Mouse (Mus musculus) urinary bladder, postnatal 25 days (tissue): ENCODE results near the gene Bod1l.

ENCODE experiments used
- DNase-seq: peaks from one replicate; pipeline ENCODE4 v3.0.0; 2022; ENCODE audit warnings: low spot score

Bod1l gene

DNA sequence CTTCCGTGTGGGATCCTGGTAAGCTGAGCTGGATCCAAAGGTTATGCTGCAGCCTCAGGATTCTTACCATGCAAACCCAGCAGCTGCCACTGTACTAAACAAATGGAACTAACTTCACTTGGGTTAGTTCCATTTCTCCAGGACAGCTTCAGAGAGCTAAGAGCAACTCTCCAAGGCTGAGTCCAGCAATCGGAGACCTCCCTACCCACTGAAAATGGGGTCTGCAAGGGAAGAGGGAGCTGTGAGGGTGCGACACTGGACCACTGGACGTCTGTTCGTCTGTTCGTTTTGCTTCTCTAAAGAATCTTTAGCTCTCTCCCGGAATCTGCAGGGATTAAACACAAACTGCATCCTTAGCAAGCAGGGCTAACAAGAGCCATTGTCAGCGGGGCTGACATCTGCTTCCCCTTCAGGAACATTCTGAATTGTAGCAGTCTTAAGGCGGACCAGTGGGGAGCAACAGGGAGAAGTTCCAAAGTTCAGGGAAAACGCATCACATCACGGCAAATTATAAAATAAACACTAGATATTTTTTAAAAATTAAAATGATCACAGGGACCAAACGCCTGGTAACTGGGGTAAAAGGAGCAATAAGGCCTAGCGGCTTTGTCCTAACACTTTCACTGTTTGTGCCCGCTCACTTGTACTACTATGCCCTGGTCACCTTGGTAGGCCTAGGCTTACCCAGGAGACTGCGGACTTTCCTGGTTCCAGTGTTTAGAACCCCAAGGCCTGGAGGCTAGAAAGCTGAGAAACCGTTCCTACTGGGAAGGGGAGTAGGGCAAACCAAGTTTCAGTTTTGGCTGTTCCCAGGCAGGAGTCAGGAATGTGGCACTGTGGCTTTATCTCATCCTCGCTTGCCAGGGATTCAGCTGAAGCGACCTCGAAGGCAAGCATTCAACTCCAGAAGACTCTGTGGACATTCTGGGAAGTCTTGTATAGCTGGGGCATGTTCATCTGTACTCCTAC, 85.2 kb downstream of the Bod1l start:
- no peak for DNase-seq

DNA sequence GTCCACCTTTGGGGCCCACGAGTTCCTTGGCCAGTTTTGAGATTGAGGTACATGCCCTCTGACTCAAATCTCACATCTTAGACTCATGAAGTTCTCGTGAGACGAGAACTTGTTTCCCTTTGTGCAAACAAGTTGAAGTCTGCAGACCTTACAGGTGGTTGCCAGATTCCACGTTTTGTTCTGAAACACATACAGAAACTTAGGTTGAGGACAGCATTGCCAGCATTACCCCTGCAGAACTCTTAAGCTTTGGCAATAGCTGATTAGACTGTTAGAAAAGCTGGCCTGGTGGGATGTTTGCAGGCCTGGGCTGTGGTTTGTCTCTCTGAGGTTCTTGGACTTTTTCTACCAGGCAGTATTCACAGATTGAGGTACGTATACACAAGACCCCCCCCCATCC, 86.8 kb downstream of the Bod1l start:
- DNase-seq = no peak

DNA sequence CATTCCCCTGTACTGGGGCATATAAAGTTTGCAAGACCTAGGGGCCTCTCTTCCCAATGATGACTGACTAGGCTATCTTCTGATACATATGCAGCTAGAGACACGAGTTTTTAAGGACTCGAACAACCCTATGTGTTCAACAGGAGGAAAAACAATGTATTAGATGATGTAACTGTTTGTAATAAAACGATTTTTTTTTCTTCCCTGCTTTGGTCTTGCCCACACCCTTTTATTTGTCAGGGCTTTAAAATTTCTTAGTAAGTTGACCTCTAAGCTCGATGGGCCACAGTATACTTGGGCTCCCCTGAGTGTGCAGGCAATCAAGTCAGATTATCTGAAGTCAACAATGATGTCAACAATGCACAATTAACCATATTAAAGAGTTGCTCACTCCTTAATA, 87.7 kb downstream of the Bod1l start:
- DNase-seq = no peak

DNA sequence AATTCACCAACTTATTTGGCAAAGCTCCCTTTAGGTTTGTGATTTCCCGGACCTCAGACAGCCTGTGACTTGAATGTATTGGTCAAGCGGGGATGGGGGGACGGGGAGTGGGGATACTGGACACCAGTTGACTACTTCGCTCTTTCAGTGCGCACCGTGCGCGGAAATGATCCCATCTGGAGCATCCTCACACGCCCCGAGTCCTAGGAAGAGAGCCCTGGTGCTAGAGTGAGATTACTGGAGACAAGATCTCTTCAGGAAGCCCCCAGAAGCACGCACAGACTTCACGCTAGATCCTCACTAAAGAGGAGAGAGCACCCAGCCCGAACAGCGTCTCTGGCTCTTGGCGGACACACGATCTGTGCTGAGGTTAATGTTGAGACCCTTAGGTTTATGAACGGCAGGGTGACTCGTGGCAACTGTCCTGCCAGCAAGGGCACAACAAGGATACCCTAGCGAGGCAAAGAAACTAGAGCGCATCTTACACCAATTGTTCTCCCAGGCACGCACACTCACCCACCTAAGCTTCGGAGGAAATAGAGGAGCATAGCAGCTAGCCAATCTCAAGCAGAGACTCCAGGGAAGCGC, 88.6 kb downstream of the Bod1l start:
- DNase-seq = no peak

DNA sequence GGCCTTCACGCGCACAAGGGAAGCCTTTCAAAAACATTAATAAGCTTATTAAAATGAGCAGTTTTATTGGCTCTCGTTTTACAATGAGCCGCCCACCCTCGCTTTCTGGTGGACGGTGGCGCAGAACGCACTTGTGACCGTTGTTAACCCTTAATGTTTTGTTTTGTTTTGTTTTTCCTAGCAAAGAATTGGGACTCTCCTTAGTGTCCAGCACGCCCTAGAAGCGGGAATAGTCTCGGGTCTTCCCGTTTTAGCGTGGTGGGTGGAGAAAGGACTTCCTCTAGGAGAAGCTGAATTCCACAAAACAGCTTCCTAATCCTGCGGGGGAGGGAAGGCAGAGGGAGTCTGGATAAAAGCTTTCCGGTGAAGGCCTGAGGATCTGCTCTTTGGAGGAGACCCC, 89.3 kb downstream of the Bod1l start:
- no peak for DNase-seq

DNA sequence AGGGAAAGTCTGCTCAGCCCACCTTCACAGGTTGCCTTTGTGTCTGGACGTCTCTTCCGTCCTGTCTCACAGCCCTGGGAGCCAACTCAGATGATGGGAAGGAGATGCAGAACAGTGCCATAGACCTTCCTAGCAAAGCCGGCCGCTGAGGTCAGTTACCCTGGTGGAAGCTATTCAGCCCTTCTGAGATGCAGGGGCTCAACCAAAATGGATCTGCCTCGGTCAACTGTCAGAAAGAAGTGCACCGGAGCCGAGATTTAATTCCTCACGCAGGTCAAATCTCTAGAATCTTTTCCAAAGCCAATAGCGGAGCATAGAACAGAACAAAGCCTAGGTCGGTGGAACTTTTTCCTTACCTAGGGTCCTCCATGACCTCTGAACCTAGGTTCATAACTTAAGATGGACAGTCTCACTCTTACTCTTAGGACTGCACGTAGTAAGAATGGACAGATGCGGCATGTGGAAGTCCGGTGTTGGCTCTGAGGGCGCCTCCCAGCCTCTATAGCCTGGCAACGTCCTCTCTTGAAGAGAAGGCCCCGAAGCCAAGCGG, 89.8 kb downstream of the Bod1l start:
- no peak for DNase-seq

DNA sequence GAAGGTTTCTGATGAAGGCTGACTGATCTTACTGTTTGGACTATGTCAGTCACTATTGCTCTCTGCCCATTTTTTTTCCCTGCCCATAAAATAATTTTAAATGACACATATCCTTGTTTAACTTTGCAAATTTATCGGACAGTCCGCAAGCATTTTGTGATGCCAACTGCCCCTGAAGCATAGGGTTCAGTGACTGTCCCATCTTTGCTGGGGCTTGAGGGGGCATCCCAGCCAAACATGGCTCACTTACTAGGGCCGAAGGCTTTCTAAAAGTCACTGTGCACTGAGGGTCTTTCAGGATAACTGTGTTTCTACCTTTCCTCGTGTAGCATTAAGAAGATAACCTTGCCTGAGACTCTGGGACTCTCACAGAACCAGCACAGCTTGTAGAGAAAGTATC, 91.4 kb downstream of the Bod1l start:
- no peak for DNase-seq

DNA sequence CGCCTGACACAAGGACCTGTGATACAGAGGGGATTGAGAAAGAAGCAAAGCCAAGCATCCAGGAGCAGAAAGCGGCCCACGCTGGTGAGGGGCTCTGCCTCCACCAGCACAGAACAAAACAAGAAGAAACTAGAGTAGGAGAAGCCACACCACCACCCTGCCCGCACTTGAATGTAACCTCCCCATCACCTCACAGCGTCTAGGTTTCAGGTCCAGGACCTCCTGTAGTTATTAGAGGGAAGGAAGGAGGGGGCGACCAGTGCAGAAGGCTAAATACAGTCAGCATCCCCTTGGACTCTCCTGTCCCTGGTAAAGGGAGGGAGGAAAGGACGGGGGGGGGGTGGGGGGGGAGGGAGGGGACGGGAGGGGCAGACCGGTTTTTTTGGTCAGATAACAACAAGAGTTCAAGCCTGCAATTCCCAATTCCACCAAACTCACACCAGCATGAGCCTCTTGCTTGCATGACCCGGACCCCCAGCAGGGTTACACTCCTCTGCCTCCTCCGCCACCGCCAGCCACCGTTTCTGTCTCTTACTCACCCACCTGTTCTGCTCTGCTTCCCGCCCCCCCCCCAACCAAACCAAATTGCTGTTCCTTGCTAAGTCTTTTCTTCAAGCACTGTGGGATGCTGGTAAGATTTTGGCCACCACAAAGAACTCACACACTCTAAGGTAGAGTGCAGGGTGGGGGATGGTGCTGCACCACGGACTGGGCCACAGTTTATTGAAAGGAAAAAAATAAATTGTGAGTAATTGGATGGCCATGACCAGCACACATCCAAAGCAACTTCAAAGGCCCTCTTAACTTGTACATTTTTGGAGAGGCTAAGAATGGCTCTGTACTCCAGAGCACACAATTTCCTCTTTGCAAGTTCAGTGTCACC, 99.0 kb downstream of the Bod1l start:
- DNase-seq = no peak

DNA sequence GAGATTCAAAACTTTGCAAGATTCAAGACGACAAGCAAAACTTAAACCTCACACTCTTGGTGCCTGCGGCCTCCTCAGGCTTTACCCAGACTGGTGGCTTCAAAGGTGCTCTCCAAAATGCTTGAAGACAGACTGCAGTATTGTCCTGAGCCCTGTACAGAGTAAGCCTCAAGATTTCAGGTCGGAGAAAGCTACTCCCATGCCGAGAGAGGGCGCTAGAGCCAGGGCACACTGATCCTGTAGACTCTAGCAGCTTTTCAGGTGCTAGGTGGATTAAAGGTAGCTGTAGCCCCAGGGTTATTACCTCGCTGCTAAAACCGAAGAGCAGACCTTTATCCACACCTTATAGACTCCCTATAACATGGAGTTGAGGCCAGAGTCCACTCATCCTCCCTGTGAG, 99.9 kb downstream of the Bod1l start:
- DNase-seq = no peak

DNA sequence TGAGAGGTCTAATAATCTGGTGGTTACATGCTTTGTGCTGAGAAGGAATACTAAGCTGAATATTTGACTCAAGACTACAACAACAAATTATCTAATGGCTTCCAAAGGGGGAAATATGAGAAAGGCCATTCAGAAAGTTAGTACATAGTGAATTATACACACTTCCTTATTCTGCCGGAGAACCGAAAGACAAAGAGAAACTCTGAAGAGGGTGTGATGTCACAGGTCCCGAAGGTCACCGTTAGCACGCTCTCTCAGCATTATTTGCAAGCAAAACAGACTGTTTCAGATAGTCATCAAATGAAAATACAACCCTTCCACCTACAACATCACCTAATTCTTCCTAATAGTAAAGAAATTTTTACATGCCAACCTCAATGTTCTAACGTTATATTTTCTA, 105.3 kb downstream of the Bod1l start:
- no peak for DNase-seq
